Mouse (Mus musculus): Measurements from ENCODE around the gene Vmn1r211. TPM values are rescaled to one million over a fixed set of nuclear protein-coding genes. Genes with fewer than 3 reads are reported as not detected.
"Not testable (repeated sequence)": the region's sequence is repeated elsewhere in the genome, so short reads cannot be mapped to it uniquely, and the experiment has no call there.

Vmn1r211 gene
- not detected in 2 replicates for polyA plus RNA-seq (2015; fragmentation: Nextera tagmentation; extraction: Ambion mirVana)

- 73% methylated on average over 1 of the region's 1 CpGs for WGBS
- Histone ChIP-seq H3K9ac (no peak within 1 kb of the TSS), H3K4me3 (no peak within 1 kb of the TSS), H3K36me3 (replicated peaks) (no peaks in the 10 kb centered on the region), H3K27me3 (replicated peaks) (no peaks in the 10 kb centered on the region), H3K4me1 (no peaks in the 10 kb centered on the region), H3K27ac (no peak within 1 kb of the TSS), H3K9me3 (no peaks in the 10 kb centered on the region), H3K4me2 (no peak within 1 kb of the TSS)
- ATAC-seq (replicated peaks) = no peak
Observed at GRCm38 (mm10) chr13:22857461-22857860, at the start of gene Vmn1r211. Gene Vmn1r211 (minus strand): TSS chr13:22857561.

GRCm38 (mm10) chr13:22884105-22884504, 26.7 kb upstream of the Vmn1r211 start, which contains the start of gene Vmn1r212:
Gene Vmn1r212 (minus strand): TSS chr13:22884205.
- WGBS = 84% methylated on average over 4 of the region's 4 CpGs
- Histone ChIP-seq H3K4me2 (no peak within 1 kb of the TSS), H3K4me1 (no peaks in the 10 kb centered on the region), H3K36me3 (replicated peaks) (no peaks in the 10 kb centered on the region), H3K27ac (no peak within 1 kb of the TSS), H3K4me3 (no peak within 1 kb of the TSS), H3K9me3 (no peaks in the 10 kb centered on the region), H3K27me3 (replicated peaks) (no peaks in the 10 kb centered on the region), H3K9ac (no peak within 1 kb of the TSS)
- no peak for ATAC-seq (replicated peaks)

GRCm38 (mm10) chr13:22879257-22879656, 21.9 kb upstream of the Vmn1r211 start:
- H3K4me1 ChIP-seq = no peaks in the 10 kb centered on the region
- 97% methylated on average over 1 of the region's 1 CpGs for WGBS
- H3K4me2 ChIP-seq = no peak overlapping the region

GRCm38 (mm10) chr13:22854760-22855159, 2.6 kb downstream of the Vmn1r211 start:
- no peak overlapping the region for H3K9ac ChIP-seq
- H3K27ac ChIP-seq = no peak overlapping the region
- no peak for ATAC-seq (replicated peaks)
- H3K4me2 ChIP-seq = no peak overlapping the region
- no peak overlapping the region for H3K4me3 ChIP-seq
- H3K9me3 ChIP-seq = no peaks in the 10 kb centered on the region
- no peaks in the 10 kb centered on the region for H3K27me3 ChIP-seq (replicated peaks)
- H3K4me1 ChIP-seq = no peaks in the 10 kb centered on the region
- 75% methylated on average over 4 of the region's 4 CpGs for WGBS
- no peaks in the 10 kb centered on the region for H3K36me3 ChIP-seq (replicated peaks)

More at GRCm38 (mm10) chr13:22879257-22879656, 21.9 kb upstream of the Vmn1r211 start:
- Histone ChIP-seq H3K9me3 (no peaks in the 10 kb centered on the region), H3K27me3 (replicated peaks) (no peaks in the 10 kb centered on the region), H3K9ac (no peak overlapping the region), H3K27ac (no peak overlapping the region), H3K4me3 (no peak overlapping the region), H3K36me3 (replicated peaks) (no peaks in the 10 kb centered on the region)
- no peak for ATAC-seq (replicated peaks)

GRCm38 (mm10) chr13:22846798-22847197, 10.6 kb downstream of the Vmn1r211 start:
- 79% methylated on average over 1 of the region's 1 CpGs for whole genome bisulfite sequencing
- H3K4me1 ChIP-seq = no peaks in the 10 kb centered on the region
- no peak overlapping the region for H3K27ac ChIP-seq
- H3K9me3 ChIP-seq = no peaks in the 10 kb centered on the region
- no peak overlapping the region for H3K4me2 ChIP-seq
- ATAC-seq (replicated peaks) = no peak
- no peak overlapping the region for H3K4me3 ChIP-seq
- no peaks in the 10 kb centered on the region for H3K36me3 ChIP-seq (replicated peaks)
- H3K9ac ChIP-seq = no peak overlapping the region
- no peaks in the 10 kb centered on the region for H3K27me3 ChIP-seq (replicated peaks)

GRCm38 (mm10) chr13:22844304-22844703, 13.1 kb downstream of the Vmn1r211 start:
- ATAC-seq (replicated peaks); H3K27me3 ChIP-seq (replicated peaks); H3K4me2 ChIP-seq; H3K4me1 ChIP-seq; H3K27ac ChIP-seq; H3K36me3 ChIP-seq (replicated peaks); H3K9me3 ChIP-seq; H3K4me3 ChIP-seq; H3K9ac ChIP-seq: not testable (repeated sequence)
- 50% methylated on average over 3 of the region's 3 CpGs for WGBS

GRCm38 (mm10) chr13:22831248-22831647, 26.1 kb downstream of the Vmn1r211 start, which contains the start of gene Vmn1r210:
Gene Vmn1r210 (minus strand): TSS chr13:22831348.
- H3K27ac ChIP-seq = no peak within 1 kb of the TSS
- no peaks in the 10 kb centered on the region for H3K9me3 ChIP-seq
- H3K4me1 ChIP-seq = no peaks in the 10 kb centered on the region
- no peaks in the 10 kb centered on the region for H3K27me3 ChIP-seq (replicated peaks)
- ATAC-seq (replicated peaks) = no peak
- H3K4me2 ChIP-seq = no peak within 1 kb of the TSS
- no peaks in the 10 kb centered on the region for H3K36me3 ChIP-seq (replicated peaks)
- H3K9ac ChIP-seq = no peak within 1 kb of the TSS
- 60% methylated on average over 4 of the region's 4 CpGs for WGBS
- no peak within 1 kb of the TSS for H3K4me3 ChIP-seq

GRCm38 (mm10) chr13:22829395-22829794, 28.0 kb downstream of the Vmn1r211 start:
- ATAC-seq (replicated peaks); H3K36me3 ChIP-seq (replicated peaks); H3K27me3 ChIP-seq (replicated peaks); H3K4me3 ChIP-seq; H3K9ac ChIP-seq; H3K27ac ChIP-seq; H3K9me3 ChIP-seq; H3K4me2 ChIP-seq; H3K4me1 ChIP-seq: not testable (repeated sequence)
- WGBS = 34% methylated on average over 7 of the region's 7 CpGs

GRCm38 (mm10) chr13:22821601-22822000, 35.8 kb downstream of the Vmn1r211 start:
- not testable (repeated sequence) for H3K9me3 ChIP-seq; H3K27ac ChIP-seq; H3K4me3 ChIP-seq; H3K27me3 ChIP-seq (replicated peaks); ATAC-seq (replicated peaks); H3K9ac ChIP-seq; H3K36me3 ChIP-seq (replicated peaks); H3K4me1 ChIP-seq; H3K4me2 ChIP-seq
- WGBS = 98% methylated on average over 1 of the region's 1 CpGs

- H3K36me3 ChIP-seq (replicated peaks); H3K4me1 ChIP-seq; H3K27ac ChIP-seq; H3K9me3 ChIP-seq; H3K4me3 ChIP-seq; H3K9ac ChIP-seq; H3K27me3 ChIP-seq (replicated peaks); H3K4me2 ChIP-seq; ATAC-seq (replicated peaks): not testable (repeated sequence)
Observed at GRCm38 (mm10) chr13:22809582-22809981, 47.8 kb downstream of the Vmn1r211 start, which contains the start of gene Vmn1r209. Gene Vmn1r209 (minus strand): TSS chr13:22809682.

Other genes starting within 250 kb of the Vmn1r211 start
- not detected in 2 replicates for gene Vmn1r206, start 233.3 kb downstream of the Vmn1r211 start, polyA plus RNA-seq (2015; fragmentation: Nextera tagmentation; extraction: Ambion mirVana)
- gene Vmn1r207-ps, start 127.9 kb downstream of the Vmn1r211 start, polyA plus RNA-seq (2015; fragmentation: Nextera tagmentation; extraction: Ambion mirVana) = not detected in 2 replicates
- not detected in 2 replicates for gene Vmn1r208, start 80.2 kb downstream of the Vmn1r211 start, polyA plus RNA-seq (2015; fragmentation: Nextera tagmentation; extraction: Ambion mirVana)
- not detected in 2 replicates for gene Vmn1r209, start 47.9 kb downstream of the Vmn1r211 start, polyA plus RNA-seq (2015; fragmentation: Nextera tagmentation; extraction: Ambion mirVana)
- not detected in 2 replicates for gene Vmn1r210, start 26.2 kb downstream of the Vmn1r211 start, polyA plus RNA-seq (2015; fragmentation: Nextera tagmentation; extraction: Ambion mirVana)
- not detected in 2 replicates for gene Vmn1r212, start 26.6 kb upstream of the Vmn1r211 start, polyA plus RNA-seq (2015; fragmentation: Nextera tagmentation; extraction: Ambion mirVana)
- gene Vmn1r213, start 150.1 kb upstream of the Vmn1r211 start, polyA plus RNA-seq (2015; fragmentation: Nextera tagmentation; extraction: Ambion mirVana) = not detected in 2 replicates
- gene Vmn1r214, start 172.9 kb upstream of the Vmn1r211 start, polyA plus RNA-seq (2015; fragmentation: Nextera tagmentation; extraction: Ambion mirVana) = not detected in 2 replicates
- gene Vmn1r215, start 210.5 kb upstream of the Vmn1r211 start, polyA plus RNA-seq (2015; fragmentation: Nextera tagmentation; extraction: Ambion mirVana) = not detected in 2 replicates

Data from midbrain, embryonic 15.5 days (tissue).